17 mouse cellular contexts compared by ENCODE assay signal in the genomic region with DNA sequence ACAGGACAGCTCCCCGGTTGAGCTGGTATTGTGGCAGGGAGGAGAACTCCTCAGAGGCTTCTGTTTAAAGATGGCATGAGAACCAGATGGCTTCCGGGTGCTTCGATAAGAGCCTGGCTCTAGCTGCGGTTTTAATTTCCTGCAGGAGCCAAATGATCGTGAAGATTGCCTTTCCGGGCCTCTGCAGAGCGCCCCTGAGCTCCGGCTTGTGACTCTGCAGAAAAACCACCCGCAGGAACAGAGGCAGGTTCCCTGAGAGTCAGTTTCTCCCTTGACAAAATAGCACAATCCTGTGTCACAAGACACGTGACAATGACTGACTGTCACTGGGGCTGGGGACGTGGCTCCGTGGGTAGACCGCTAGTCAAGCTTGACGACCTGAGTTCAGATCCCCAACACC. TPM values are rescaled to one million over a fixed set of nuclear protein-coding genes. Genes with fewer than 3 reads are reported as not detected.
DNase-seq lines count a peak whose midpoint lies in the region; ATAC-seq and TF ChIP-seq lines count a peak whose summit lies in the region.
"Had no signal": no experiment of that assay in that cellular context is flagged by ENCODE, and none has a peak within 500 bp of the region (broad histone marks: within the 10 kb centered on the region; RNA-seq: fewer than 3 reads in every experiment).

No protein-coding gene starts in this region.

- no peaks in the 10 kb centered on the region for H3K36me3 ChIP-seq in thymus, adult 2 months (ENCODE audit: control insufficient read depth, insufficient read depth, low read length)
- no peaks in the 10 kb centered on the region; the same call in 1 of the 2 replicates for H3K36me3 ChIP-seq in intestine, embryonic 15.5 days
- H3K36me3 ChIP-seq: forebrain, embryonic 12.5 days; hindbrain, embryonic 12.5 days had no signal

- no peak for TF ChIP-seq CTCF in thymus, adult 2 months (IDR thresholded peaks at IDR 0.05; ENCODE audit: borderline replicate concordance, control insufficient read depth, extremely low read depth, insufficient read depth, low read length, poor library complexity)

- H3K4me3 ChIP-seq in thymus, adult 2 months (ENCODE audit: control insufficient read depth, insufficient read depth, low read length): no peak overlapping the region
- H3K4me3 ChIP-seq in intestine, embryonic 15.5 days (replicated peaks): no peak overlapping the region
- H3K4me3 ChIP-seq: forebrain, embryonic 12.5 days; hindbrain, embryonic 12.5 days; kidney, embryonic 15.5 days had no signal

- peaks cover 10% of the 10 kb centered on the region for H3K4me1 ChIP-seq in thymus, adult 2 months (replicated peaks; ENCODE audit: control insufficient read depth, insufficient read depth, low read length)
- peaks cover 4% of the 10 kb centered on the region; the same call in 1 of the 2 replicates for H3K4me1 ChIP-seq in intestine, embryonic 15.5 days (replicated peaks)
- H3K4me1 ChIP-seq: hindbrain, embryonic 12.5 days had no signal

- no peak overlapping the region for H3K27ac ChIP-seq in thymus, adult 2 months (ENCODE audit: control insufficient read depth, insufficient read depth, low read length)
- no peak overlapping the region for H3K27ac ChIP-seq in intestine, embryonic 15.5 days
- H3K27ac ChIP-seq: forebrain, embryonic 12.5 days; hindbrain, embryonic 12.5 days; kidney, embryonic 15.5 days had no signal

- H3K4me2 ChIP-seq in intestine, embryonic 15.5 days (replicated peaks): no peak overlapping the region
- H3K4me2 ChIP-seq: forebrain, embryonic 12.5 days; heart, embryonic 11.5 days; hindbrain, embryonic 12.5 days; kidney, embryonic 15.5 days had no signal

- WGBS in thymus, adult 2 months: 64% methylated on average over 14 of the region's 14 CpGs
- 81% methylated on average over 14 of the region's 14 CpGs for WGBS in intestine, embryonic 15.5 days

- no peak overlapping the region for H3K9ac ChIP-seq in intestine, embryonic 15.5 days
- H3K9ac ChIP-seq: forebrain, embryonic 12.5 days; hindbrain, embryonic 12.5 days; kidney, embryonic 15.5 days had no signal

- ATAC-seq in common myeloid progenitor, adult 5-6 weeks (replicated peaks; ENCODE audit: low read depth, poor library complexity, severe bottlenecking): peak; percentile 88
- ATAC-seq in intestine, embryonic 15.5 days: no peak

- peak; percentile 9 for DNase-seq in thymus, adult 2 months
- no peak for DNase-seq in thymus, postnatal 0 days (ENCODE audit: low spot score)
- DNase-seq in liver: peak; percentile 9
- peak; percentile 22 for DNase-seq in thymus, postnatal 25 days
- no peak for DNase-seq in urinary bladder, postnatal 25 days (ENCODE audit: low spot score)
- DNase-seq in layer of hippocampus, adult 8-10 months (ENCODE audit: low spot score in 2 of 2): no peak
- DNase-seq: cerebellum, adult 18-20 months; embryo, embryonic 11 days; gastrocnemius, postnatal 10 days; lung, postnatal 4 days; right cerebral cortex, postnatal 25 days had no signal

- H3K9me3 ChIP-seq in intestine, embryonic 15.5 days: no peaks in the 10 kb centered on the region
- H3K9me3 ChIP-seq: forebrain, embryonic 12.5 days; hindbrain, embryonic 12.5 days; kidney, embryonic 15.5 days had no signal

- no peak for TF ChIP-seq POLR2A in thymus, adult 2 months (IDR thresholded peaks at IDR 0.05; ENCODE audit: control insufficient read depth, extremely low read depth, insufficient read depth, low read length, poor library complexity)

- no peaks in the 10 kb centered on the region for H3K27me3 ChIP-seq in thymus, adult 2 months (ENCODE audit: control insufficient read depth, insufficient read depth, low read length)
- H3K27me3 ChIP-seq in intestine, embryonic 15.5 days (replicated peaks): no peaks in the 10 kb centered on the region
- H3K27me3 ChIP-seq: hindbrain, embryonic 12.5 days; kidney, embryonic 15.5 days had no signal

RNA-seq across cellular contexts. Expression of a gene that starts 16.8 kb away (rescaled TPM):
- 7.3 and 9.5 TPM in 2 replicates for polyA plus RNA-seq in thymus, adult 2 months (2012; rRNA removed)
- polyA plus RNA-seq in thymus, postnatal 0 days (2015; fragmentation: Nextera tagmentation; extraction: Ambion mirVana): 9.3 and 13.9 TPM in 2 replicates
- total RNA-seq in common myeloid progenitor, adult 5-6 weeks (2017): 0.41 TPM in 1 of 2 replicates, not detected in the other
- total RNA-seq in layer of hippocampus, adult 8-10 months (2022): 100 to 1,000 TPM; 127 to 163 (median 143) TPM
- polyA plus RNA-seq in intestine, embryonic 15.5 days (2015; fragmentation: Nextera tagmentation; extraction: Ambion mirVana): 72.4 and 74.1 TPM in 2 replicates

RNA-seq across cellular contexts. Expression of a gene that starts 59.4 kb away (rescaled TPM):
- 27.9 and 28.3 TPM in 2 replicates for polyA plus RNA-seq in thymus, adult 2 months (2012; rRNA removed)
- polyA plus RNA-seq in thymus, postnatal 0 days (2015; fragmentation: Nextera tagmentation; extraction: Ambion mirVana): 17.0 and 17.9 TPM in 2 replicates
- total RNA-seq in common myeloid progenitor, adult 5-6 weeks (2017): 16.2 and 19.4 TPM in 2 replicates
- 10 to 100 TPM; 26.1 to 30.1 (median 26.4) TPM for total RNA-seq in layer of hippocampus, adult 8-10 months (2022)
- polyA plus RNA-seq in intestine, embryonic 15.5 days (2015; fragmentation: Nextera tagmentation; extraction: Ambion mirVana): 14.2 and 16.8 TPM in 2 replicates

Comparison
In these comparisons a context has a peak if more than half of its experiments do, and no peak if none do; other contexts are left out.
1. DNase-seq: peak in thymus, adult 2 months (single experiment), liver (single experiment) and thymus, postnatal 25 days (single experiment); none in thymus, postnatal 0 days (single experiment), urinary bladder, postnatal 25 days (single experiment) and layer of hippocampus, adult 8-10 months (0 of 2).